Mouse (Mus musculus) kidney, adult 8-10 months (tissue): ENCODE measurements around the gene Brd3os.

Source experiments
- DNase-seq, 2 experiments: peaks; one replicate each; pipeline ENCODE4 v3.0.0; 2022

The Brd3os gene

DNA sequence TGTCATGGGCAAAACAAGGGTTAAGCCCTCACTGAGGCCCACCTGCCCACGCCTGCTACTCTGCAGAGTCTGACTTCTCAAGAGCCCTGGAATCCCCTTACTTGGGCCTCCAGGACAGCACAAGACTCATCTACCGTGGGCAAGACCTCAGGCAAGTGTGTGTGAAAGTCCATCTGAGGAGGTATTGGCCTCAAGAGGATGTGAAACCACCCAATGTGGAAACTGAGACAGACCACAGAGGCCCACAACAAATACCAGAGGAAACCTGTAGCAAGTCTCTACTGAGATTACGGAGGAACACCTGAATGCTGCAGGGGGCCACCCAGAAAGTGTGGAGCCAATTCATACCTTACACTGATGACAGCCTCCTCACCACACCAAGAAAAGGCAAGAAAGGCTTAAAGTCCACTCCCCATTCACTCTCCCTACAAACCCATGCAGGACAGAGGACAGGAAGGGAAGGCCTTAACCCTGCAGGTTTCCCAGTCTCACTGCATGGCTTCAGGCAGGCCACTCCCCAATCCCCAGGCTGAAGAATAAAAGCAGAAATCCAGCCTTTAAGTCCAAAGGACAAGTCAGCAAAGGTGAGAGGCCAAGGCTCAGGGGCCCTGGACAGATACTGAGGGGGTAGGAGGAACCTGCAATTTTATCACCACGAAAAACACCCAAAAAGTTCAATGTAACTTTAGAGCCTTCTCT lies 27.3 kb downstream of the Brd3os start:
- DNase-seq = no peak

DNA sequence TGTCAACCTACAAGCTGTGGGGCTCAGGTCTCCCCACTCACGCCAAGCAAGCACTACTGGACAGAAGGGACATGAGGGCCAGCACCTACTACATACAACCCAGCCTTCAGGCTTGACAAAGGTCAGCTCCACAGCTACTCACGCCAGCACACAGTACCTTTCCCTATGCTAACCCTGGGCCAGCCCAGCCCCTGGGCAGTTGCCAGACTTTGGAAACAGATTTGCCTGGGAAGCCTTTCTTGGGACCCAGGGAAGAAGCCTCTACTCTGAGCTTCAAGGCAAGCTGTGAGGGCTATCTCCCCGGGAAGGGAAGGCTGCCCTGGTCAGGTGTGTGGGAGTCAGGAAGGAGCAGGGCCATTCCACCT lies 27.8 kb downstream of the Brd3os start:
- DNase-seq = peak; percentile 59 to 75

DNA sequence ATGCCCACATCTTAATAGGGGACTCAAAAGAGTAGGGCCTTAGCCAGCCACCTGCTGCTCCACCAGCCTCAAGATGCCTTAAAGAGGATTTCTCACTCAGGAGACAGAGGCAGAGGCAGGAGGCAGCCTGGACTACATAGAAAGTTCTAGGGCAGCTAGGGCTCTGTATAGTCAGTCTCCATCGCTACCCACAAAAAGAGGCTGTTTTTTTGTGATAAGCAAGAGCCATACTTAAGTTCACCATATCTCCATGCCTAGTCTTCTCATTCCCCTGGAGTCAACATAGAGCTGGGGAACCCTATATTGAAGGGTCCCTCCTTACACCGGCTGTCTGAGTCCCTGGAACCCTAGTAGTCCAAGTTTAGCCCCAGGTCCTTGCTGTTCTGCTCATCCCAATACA lies 28.4 kb downstream of the Brd3os start:
- DNase-seq = no peak

DNA sequence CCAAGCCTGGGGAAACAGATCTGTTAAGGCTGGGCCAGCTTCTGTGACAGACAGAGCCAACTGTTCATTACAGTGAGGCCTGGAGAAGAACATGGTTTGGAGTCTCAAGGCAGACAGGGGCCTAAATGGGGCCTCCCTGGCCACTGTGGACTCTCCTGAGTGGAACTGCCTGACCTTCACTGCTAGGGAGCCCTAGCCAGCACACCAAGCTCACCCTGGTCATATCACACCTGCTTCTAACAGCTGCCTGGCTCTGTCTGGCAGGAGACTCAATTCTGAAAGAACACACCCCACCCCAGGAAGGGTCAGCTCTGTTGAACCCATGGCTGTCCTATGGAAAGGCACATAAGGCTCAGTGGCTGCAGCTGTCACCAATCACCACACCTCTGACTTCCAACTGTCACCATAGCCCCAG lies 29.1 kb downstream of the Brd3os start:
- DNase-seq = no peak

DNA sequence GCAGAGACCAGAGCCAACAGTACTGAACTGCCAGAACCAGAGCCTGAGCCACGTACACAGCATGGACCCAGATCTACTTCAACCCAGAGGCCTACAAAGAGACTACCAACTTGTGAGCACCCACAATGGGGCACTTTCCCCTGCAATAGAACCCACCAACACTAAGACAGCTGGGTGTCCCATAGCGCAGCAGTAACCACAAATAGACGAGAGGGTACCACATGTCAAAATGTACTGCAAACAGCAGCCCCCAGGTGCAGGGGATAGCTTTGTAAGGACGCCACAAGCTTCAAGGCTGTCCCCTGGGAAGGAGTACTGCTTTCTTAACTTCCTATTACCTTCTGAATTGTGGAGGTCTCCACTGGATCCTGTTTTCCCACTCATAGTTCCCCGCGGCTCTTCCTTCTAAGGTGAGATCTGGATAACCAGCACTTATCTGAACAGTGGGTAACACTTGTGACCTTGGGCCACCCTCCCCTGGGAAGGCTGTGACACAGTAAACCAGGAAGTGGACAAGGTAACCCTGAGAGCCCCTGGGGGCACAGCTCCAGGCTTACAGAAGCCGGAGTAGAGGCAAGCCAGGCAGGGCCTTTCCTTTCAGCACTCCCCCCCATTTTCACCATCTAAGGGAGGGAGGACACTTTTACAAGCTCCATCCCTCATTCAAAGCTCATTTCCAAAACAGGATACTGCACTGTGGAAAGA lies 31.1 kb downstream of the Brd3os start:
- DNase-seq = no peak

DNA sequence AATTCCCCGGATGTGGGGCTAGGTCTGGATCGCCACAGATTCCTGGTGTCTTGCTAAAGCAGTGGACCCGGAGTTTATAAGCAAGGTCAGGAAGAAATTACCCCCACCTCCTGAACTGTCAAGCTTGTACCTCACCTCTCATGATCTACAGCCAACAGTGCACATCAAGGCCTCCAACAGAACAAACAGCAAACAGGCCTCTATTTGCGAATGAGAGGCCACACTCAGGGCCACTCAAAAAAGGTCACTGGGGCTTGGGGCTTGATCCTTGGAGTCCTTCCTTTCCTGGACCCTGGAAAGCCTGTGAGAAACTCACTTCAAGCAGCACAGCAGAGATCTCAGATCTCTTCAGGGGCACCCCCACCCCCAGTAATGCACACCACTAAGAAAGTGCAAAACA lies 31.8 kb downstream of the Brd3os start:
- no peak for DNase-seq

DNA sequence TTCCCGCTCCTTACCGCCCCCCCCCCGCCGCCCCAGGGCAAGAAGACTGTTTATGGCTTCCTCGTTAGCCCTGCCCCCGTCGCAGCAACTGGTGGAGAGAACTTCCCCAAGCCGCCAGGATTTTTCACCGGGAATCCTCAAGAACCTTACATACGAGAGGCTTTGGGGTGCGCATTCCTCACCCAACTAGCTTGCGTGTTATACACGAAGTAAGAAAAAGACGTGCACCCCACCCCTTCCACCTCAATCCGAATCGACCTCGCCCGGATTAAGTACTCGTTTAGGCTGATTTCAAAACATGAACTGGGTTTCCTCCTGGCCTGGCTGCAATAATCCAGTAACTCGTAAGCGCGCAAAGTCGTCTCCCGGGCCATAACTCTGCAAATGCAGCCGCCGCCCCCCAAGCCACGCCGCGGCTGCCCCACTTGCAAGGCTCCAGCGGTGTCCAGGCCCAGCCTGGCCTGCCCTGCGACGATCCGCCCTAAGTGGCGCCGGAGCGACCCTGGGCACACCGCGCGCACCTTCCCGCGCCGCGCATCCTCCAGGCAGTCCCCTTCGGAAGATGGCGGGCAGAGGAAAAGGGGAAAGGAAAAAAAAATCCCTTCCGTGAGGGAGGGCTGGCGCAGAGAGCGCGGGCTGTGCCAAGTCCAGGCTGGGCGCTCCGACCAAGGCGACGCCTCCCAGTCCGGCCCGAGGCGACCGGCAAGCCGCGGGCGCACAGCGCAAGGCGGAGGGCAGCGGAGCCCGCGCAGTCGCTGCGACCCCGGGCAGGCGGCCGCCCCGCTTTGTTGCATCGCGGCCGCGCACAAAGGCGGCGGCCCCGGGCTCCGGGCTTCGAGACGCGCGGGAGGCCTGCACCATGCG lies 32.7 kb downstream of the Brd3os start:
- DNase-seq = peak in 1 of 2 experiments; percentile 33

DNA sequence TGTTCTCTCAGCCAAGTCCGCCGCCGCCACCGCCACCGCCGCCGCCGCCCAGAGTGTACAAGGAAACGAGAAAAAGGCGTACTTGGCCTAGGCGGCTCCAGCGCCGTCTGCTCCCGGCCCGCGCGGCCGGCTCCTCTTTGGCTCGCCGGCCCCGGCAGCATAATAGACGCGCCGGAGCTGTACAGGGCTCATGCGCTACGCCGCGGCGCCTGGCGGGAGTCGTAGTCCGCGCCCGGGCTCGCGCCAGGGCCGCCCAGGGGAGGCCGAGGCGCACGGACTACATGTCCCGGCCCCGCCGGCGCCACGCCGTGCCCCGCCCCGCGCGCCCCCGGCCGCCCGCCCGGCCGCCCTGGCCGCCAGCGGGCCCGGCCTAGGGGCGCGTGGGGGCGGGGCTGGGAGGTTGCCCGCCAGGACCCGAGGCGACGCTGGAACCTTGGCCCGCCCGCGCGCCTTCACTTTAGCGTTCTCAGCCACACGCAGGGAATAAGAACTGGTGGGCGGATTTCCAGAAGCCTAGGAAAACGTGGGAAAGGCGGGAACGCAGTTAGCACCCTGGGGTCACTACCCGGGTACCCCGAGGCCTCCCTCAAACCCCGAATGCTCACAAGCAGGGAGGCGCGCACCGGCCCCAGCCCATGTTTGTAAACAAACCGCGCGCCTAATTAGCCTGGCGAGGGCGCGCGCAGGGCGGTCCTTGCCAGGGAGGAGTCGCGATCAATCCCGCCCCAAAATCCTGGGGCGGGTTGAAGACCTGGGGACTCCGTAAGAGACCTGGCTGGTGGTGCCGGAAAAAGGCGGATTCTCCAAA lies 33.6 kb downstream of the Brd3os start:
- DNase-seq = peak; percentile 91 to 94

DNA sequence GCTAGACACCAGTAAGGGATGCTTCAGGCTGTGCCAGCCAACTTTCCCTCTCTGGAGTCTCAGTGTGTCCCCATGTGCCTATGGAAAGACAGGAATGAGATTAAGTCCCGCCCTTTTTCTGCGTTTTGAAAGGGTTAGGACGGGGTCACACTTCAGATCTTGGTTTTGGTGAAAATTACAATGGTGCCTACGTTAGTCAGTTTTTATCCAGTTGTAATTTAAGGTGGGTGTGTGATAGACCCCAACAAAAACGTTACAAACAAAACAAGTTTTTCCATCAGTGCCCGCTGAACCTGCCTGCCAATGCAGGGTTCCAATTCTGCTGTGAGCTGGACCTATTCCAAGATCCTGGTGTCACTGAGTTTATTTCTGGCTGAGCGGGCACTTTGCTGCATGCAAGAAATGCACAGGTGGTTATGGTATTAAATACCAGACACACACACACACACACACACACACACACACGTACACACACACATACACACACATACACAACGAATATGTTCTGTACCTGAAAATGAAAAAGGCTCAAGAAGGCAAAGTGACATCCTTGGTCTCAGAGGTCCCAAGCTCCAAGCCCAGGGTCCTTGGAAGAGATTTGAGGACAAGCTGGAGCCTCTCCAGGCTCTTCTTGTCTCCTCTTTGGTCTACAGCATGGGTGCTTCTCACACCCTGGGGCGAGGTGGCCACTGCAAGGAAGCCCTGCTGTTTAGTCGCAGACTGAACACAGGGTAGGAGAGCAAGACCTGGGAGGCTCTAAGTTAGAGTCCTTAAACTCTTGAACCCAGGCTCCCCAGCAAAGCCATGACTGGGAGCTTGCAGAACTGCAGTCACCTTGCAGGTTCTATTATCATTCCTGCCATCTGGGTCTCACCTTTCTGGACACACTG lies 34.4 kb downstream of the Brd3os start:
- no peak for DNase-seq

DNA sequence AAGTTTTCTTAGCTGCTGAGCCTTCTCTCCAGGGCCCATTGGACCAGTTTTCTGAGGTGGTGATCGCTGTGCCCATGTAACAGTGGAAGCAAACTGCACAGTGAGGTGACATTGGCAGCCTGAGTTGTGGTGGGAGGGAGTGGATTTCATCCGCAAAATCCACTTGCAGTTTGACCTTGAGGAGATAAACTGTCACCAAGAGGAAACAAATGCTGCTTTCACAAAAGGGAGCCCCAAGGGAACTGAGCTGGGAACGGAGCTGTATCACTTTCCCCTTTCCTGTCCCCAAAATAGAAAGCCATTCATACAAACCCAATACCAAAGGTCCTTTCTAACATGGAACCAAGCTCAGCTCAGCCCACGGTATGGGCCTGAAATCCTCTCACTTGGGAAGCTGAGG lies 37.7 kb downstream of the Brd3os start:
- DNase-seq = no peak

DNA sequence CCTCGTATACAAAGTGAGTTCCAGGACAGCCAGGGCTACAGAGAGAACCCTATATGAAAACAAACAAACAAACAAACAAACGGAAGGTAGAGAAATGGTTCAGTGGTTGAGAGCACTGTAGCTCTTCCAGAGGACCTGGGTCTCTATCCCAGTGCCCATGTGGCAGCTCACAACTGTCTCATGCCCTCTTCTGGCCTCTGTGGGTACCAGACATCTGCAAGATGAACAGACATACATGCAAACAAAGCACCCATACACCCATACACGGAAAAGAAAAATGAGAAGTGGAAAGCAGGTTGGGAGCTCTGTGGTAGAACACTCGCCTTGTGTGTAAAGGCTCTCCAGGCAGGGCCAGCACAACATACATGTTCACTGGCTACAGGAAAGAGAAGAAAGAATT lies 38.2 kb downstream of the Brd3os start:
- peak in 1 of 2 experiments; percentile 14 for DNase-seq

DNA sequence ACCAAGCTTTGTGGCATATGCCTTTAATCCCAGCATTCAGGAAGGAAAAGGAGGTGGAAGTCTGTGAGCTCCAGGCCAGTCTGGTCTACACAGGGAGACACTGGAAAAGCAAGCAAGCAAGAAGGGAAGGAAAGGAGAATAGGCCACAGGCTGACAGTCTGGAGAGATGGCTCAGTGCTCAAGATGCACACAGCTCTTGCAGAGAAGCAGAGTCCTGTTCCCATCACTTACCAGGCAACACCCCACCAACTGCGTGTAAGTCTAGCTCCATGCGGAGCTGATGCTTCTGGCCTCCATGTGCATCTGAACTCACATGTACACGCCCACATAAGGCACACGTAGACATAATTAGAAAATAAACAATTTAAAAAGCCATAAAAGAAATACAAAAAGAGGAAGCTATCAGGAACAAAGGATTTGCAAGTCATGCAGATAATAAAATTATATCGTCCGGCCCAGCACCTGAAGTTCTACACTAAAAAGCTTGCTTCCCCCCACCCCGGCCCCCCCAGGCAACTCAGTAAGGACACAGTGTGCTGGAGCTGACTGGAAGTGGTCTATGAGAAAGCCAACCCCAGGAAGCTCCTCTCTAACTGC lies 40.2 kb downstream of the Brd3os start:
- no peak for DNase-seq

DNA sequence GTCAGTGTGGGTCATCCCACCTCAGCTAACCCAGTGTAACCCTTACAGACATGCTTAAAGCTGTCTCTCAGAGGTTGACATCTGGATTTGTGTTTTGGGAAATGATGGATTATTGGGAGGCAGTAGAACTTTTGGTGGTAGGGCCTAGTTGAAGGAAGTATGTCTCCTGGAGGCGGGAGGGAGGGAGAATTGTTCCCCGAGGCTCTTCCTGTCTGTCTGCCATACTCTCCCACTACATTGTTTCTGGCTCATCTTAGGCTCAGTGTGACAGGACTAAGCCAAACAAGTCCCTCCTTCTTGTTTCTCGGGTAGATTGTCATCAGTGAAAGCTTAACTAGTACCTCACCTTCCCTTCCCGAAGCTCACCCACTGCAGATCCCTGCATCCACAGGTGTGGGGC lies 44.6 kb downstream of the Brd3os start:
- no peak for DNase-seq

DNA sequence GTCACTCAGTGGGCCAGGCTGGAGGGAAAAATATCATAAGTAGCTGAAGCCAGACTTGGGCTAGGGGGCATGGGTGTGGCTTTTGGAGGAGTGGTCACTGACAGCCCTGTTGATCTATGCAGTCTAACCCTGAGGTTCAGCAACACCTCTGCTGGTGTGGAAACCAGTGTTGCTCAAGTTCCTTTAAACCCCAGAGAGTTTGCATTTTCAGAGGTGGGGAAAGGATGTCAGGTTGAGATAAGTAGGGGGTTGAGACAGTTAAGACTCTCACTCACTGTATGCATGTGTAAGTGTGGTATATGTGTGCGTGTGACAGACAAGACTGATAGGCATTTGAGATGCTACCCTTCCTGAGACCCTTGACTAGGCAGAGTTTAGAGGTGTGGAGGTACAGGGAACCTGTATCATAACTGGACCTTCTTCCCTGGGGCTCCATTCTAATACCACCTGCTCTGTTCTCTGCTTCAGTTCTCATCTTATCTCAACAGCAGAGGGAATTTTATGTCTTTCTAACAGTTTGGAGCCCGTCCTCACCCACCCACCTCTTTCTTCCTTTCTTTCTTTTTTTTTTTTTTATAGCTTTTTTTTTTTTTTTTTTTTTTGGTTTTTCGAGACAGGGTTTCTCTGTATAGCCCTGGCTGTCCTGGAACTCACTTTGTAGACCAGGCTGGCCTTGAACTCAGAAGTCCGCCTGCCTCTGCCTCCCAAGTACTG lies 45.4 kb downstream of the Brd3os start:
- no peak for DNase-seq

DNA sequence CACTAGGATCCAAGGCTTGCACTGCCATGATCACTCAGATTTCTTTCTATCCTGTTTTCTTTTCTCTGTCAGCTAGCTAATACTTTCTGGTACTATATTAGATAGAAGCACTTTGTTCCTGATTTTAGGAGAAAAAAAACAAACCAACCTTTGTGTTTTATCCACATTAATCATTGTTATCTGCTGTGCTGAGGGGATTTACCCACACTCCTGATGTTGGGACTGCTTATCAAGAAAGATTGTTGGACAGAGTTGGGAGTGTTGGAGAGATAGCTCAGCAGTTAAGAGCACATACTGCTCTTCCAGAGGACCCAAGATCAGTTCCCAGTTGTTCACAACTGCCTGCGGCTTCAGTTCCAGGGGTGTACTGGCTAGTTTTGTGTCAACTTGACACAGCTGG lies 46.2 kb downstream of the Brd3os start:
- no peak for DNase-seq

DNA sequence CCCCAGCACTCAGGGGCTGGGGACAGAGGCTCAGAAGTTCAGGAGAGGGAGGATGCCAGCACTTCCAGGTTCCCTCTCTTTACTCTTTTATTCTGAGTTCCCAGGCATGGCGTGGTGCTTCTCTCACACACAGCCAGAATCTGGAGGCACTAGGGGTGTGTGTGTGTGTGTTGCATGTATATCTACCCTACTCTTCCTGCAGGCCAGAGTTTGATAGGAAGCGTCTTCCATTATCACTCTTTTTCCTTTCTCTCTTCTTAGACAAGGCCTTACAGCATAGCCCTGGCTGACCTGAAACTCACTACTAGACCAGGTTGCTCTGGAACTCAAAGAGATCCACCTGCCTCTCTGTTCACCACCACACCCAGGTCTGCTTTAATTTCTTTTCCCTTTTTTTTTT lies 48.8 kb downstream of the Brd3os start:
- DNase-seq = no peak
